Mouse (Mus musculus) heart, embryonic 13.5 days (tissue): ENCODE results near the gene Tdrd7. TPM values are rescaled to one million over a fixed set of nuclear protein-coding genes. Genes with fewer than 3 reads are reported as not detected.

ENCODE experiments used
- ATAC-seq: fragments of 200-750 bp; cut with Nextera tagmentation; 2 replicates; pipeline ENCODE4 v1.8.0; 2017; ENCODE audit warnings: moderate TSS enrichment; ENCODE audit not compliant: insufficient number of reproducible peaks, low FRiP score, low TSS enrichment; ENCODE audit errors: extremely low read depth
- H3K27ac ChIP-seq: fragments of 300-500 bp; sonication (generic); replicated peaks from 2 replicates; pipeline ENCODE4 v1.5.1; 2015; ENCODE audit warnings: moderate library complexity, mild to moderate bottlenecking, inconsistent platforms
- H3K27me3 ChIP-seq: fragments of 300-500 bp; sonication (generic); replicated peaks from 2 replicates; pipeline ENCODE4 v1.6.1; 2015; ENCODE audit warnings: mild to moderate bottlenecking, inconsistent platforms
- H3K36me3 ChIP-seq: fragments of 300-500 bp; sonication (generic); 2 replicates; pipeline ENCODE4 v1.6.1; 2015; ENCODE audit warnings: mild to moderate bottlenecking, inconsistent platforms
- H3K4me1 ChIP-seq: fragments of 300-500 bp; sonication (generic); 2 replicates; pipeline ENCODE4 v1.6.1; 2015; ENCODE audit warnings: inconsistent platforms
- H3K4me2 ChIP-seq: fragments of 300-500 bp; sonication (generic); 2 replicates; pipeline ENCODE4 v1.6.1; 2015; ENCODE audit warnings: inconsistent platforms, mild to moderate bottlenecking, moderate library complexity
- H3K4me3 ChIP-seq: fragments of 300-500 bp; sonication (generic); 2 replicates; pipeline ENCODE4 v1.5.1; 2015; ENCODE audit warnings: moderate library complexity, mild to moderate bottlenecking, inconsistent platforms
- H3K9ac ChIP-seq: fragments of 300-500 bp; sonication (generic); 2 replicates; pipeline ENCODE4 v1.6.1; 2015; ENCODE audit warnings: inconsistent platforms, mild to moderate bottlenecking, moderate library complexity
- H3K9me3 ChIP-seq: fragments of 300-500 bp; sonication (generic); 2 replicates; pipeline ENCODE4 v1.6.1; 2016; ENCODE audit warnings: inconsistent platforms
- WGBS: fragments of 180-500 bp; shearing (Covaris S2); methylation state at CpG from one replicate; pipeline ENCODE4 v1.1.7; 2015; ENCODE audit warnings: mixed read lengths; 5-methylcytosine and 5-hydroxymethylcytosine counted together
- polyA plus RNA-seq: library from polyadenylated mRNA; unstranded; fragments of >200 nt; fragmentation: Nextera tagmentation; extraction: Ambion mirVana; gene quantifications from 2 replicates; pipeline ENCODE4 v1.2.1, GENCODE M21; 2015

Tdrd7 gene
- 13.0 and 14.3 TPM in 2 replicates for polyA plus RNA-seq

DNA sequence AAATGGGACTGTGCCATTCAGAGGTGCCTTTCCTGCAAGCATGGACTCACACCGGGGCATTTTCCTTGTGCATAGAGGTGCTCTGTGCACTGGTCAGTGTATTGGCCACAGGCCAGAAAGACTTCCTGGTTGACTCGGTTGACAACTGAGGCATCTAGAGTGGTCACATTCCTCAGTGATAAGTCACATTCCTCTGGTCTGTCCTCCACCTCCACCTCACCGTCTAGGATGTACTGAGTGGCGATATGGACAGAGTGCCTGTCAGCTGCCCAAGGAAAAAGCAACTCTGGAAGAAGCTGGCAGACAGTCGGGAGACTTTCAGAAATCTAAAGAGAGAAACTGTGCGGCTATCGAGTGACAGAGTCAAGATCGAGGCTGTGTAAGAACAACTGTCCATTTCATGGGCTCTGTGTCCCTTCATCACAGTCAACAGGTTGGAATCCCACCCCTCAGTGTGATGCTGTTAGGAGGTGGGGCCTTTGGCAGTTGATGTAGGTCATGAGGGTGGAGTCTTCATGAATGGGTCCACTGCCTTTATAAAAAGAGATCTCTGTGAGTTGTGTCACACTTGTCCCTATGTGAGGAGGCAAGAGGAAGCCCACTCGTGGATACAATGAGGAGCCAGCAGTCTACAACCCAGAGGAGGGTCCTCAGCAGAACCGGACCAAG, at the start of gene Tdrd7:
Gene Tdrd7, plus strand, starts transcription at position 564 of the 669 bp plus-strand sequence.
- ATAC-seq, result peak; percentile 55
- peak within 1 kb of the TSS; percentile 69 for H3K4me2 ChIP-seq
- peak within 1 kb of the TSS; percentile 24 for H3K9ac ChIP-seq

GRCm38 (mm10) chr4:45917091-45917490, 48.0 kb upstream of the Tdrd7 start:
- Histone ChIP-seq H3K36me3 (no peaks in the 10 kb centered on the region), H3K9ac (no peak overlapping the region), H3K4me2 (no peak overlapping the region), H3K27ac (peak overlapping the region; percentile 42; the same call in 1 of the 2 replicates), H3K27me3 (no peaks in the 10 kb centered on the region), H3K9me3 (peaks cover 4% of the 10 kb centered on the region; the same call in 1 of the 2 replicates), H3K4me3 (no peak overlapping the region), H3K4me1 (no peaks in the 10 kb centered on the region)
- ATAC-seq, result no peak
- 50% methylated on average over 7 of the region's 7 CpGs for WGBS

More for the DNA sequence above, at the start of gene Tdrd7:
- H3K4me3 ChIP-seq, result peak within 1 kb of the TSS; percentile 43
- H3K4me1 ChIP-seq, result peaks cover 45% of the 10 kb centered on the region
- no peaks in the 10 kb centered on the region for H3K9me3 ChIP-seq
- H3K36me3 ChIP-seq, result no peaks in the 10 kb centered on the region
- peak within 1 kb of the TSS; percentile 67 for H3K27ac ChIP-seq
- 21% methylated on average over 10 of the region's 10 CpGs for WGBS
- no peaks in the 10 kb centered on the region for H3K27me3 ChIP-seq

DNA sequence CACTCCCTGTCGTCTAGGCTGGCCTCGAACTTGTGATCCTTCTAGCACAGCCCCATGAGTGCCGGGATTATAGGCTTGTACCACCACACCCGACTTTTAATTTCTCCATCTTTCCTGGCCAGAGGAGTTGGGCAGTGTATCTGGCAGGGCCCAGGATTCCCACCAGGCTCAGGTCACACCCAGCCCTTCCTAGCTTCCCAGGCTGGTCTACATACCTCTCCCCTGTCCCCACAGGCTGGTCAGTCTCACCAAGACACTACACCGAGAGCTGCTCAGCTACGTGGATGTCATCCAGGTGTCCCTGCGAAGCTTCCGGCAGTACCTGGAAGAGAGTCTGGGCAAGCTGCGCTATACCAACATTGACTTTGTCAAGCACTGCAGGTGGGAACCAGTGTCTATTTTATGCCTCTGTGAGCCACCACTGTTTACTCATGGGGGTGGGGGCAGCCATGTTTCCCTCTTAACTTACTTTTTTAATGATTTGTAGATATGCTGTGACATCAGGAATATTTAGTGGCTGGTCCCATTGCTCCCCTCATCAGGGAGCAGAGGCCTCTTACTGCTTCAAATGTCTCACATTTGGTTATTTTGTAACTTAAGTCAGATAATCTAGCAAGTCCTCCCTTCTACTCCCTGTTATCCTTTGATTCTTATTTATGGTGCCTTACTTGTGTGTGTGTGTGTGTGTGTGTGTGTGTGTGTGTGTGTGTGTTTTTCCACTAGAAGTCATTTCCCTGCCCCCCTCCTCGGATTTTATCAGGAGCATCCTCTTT, 43.3 kb upstream of the Tdrd7 start:
- H3K4me1 ChIP-seq, result no peaks in the 10 kb centered on the region
- H3K36me3 ChIP-seq, result no peaks in the 10 kb centered on the region
- H3K4me2 ChIP-seq, result no peak overlapping the region
- WGBS, result 74% methylated on average over 10 of the region's 10 CpGs
- no peak overlapping the region for H3K4me3 ChIP-seq
- H3K27me3 ChIP-seq, result no peaks in the 10 kb centered on the region; the same call in 1 of the 2 replicates
- no peak overlapping the region for H3K9ac ChIP-seq
- H3K9me3 ChIP-seq, result no peaks in the 10 kb centered on the region
- ATAC-seq, result no peak
- no peak overlapping the region for H3K27ac ChIP-seq

DNA sequence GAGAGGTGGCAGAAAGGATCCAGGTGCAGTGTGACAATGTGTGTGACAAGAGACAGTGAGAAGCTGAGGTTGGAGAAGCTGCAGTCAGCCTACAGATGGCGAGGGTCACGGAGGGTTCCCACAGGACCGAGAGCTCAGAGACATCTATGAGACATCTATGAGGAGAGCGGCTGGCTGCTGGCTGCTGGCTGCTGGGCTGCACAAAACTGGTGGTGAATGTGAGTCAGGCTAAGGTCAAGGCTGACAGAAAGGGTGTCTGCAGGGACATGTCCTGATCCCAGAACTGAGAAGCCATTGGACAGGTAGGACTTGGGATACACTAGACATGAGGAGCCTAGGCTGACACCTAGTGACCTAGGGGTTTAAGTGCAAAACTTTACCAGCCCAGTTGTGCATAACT, 41.1 kb upstream of the Tdrd7 start:
- no peak for ATAC-seq
- Histone ChIP-seq H3K4me2 (no peak overlapping the region), H3K27ac (no peak overlapping the region), H3K4me3 (no peak overlapping the region), H3K27me3 (peaks cover 6% of the 10 kb centered on the region; the same call in 1 of the 2 replicates), H3K4me1 (no peaks in the 10 kb centered on the region), H3K9ac (no peak overlapping the region), H3K9me3 (no peaks in the 10 kb centered on the region), H3K36me3 (no peaks in the 10 kb centered on the region)
- 75% methylated on average over 4 of the region's 4 CpGs for WGBS

DNA sequence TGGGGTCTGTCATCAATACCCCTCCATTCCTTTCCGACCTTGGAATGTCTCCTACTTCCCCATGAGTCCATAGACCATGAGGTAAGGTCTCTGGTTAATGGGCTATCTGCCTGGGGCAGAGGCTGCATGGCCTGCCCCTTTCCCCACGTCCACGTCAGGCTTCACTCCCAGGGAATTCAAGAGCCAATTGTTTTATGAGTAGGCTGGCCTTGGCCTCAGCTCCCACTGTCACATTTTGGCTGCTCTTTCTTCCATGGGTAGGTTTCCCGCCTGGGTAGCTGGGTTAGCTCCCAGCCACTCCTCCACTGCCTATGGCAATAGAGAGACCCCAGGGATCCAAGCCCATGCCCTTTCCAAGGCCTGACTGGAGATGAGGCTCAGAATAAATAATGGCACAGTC, 36.6 kb upstream of the Tdrd7 start:
- no peak overlapping the region for H3K4me3 ChIP-seq
- H3K4me1 ChIP-seq, result no peaks in the 10 kb centered on the region
- H3K9ac ChIP-seq, result no peak overlapping the region
- no peak overlapping the region for H3K27ac ChIP-seq
- no peak for ATAC-seq
- no peaks in the 10 kb centered on the region for H3K36me3 ChIP-seq
- 72% methylated on average over 4 of the region's 4 CpGs for WGBS
- no peak overlapping the region for H3K4me2 ChIP-seq
- no peaks in the 10 kb centered on the region for H3K9me3 ChIP-seq
- peaks cover 6% of the 10 kb centered on the region; the same call in 1 of the 2 replicates for H3K27me3 ChIP-seq

DNA sequence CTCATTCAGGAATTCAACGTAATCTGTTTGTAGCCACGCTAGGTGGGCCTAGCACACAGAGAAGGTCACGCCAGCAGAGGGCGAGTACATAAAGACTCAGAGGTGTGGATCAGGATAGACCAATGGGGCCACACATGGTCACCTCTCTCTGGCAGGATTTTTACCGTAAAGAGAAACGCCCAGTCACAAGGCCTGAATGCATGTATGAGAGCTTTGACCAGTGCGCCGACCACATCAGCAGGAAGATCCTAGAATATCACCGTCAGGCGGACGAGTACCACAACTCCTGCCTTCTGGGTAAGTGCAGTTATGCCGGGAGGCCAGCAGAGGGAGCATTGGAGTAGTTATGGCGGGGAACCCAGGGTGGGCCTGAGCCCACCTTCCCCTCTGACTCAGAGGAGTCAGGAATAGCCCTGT, 23.5 kb upstream of the Tdrd7 start:
- Histone ChIP-seq H3K9me3 (no peaks in the 10 kb centered on the region), H3K36me3 (no peaks in the 10 kb centered on the region), H3K4me3 (no peak overlapping the region), H3K27me3 (no peaks in the 10 kb centered on the region), H3K4me1 (0 out of 2 replicates have a peak, but pooled peaks cover 4% of the 10 kb centered on the region), H3K27ac (no peak overlapping the region), H3K4me2 (peak overlapping the region; percentile 38), H3K9ac (no peak overlapping the region)
- ATAC-seq, result no peak
- 20% methylated on average over 13 of the region's 13 CpGs for whole genome bisulfite sequencing

DNA sequence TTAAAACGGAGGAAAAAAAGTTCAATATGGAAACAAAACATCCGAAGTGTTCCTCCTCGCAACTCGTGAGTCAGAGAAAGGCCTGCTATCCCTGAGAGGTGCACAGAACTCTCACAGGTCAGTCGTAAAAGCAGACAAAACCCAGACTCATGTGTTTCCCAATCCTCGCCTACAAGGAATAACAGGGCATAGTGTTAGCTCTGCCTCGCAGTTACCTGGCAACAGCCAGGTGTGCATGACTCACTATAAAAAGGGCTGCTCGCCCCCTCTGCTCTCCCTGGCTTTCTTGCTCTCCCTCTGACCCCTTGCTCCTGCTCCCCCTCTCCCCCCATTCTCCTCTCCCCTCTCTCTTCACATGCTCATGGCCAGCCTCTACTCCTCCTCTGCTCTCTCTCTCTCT, 17.4 kb upstream of the Tdrd7 start:
- no peak for ATAC-seq
- 82% methylated on average over 8 of the region's 8 CpGs for WGBS

DNA sequence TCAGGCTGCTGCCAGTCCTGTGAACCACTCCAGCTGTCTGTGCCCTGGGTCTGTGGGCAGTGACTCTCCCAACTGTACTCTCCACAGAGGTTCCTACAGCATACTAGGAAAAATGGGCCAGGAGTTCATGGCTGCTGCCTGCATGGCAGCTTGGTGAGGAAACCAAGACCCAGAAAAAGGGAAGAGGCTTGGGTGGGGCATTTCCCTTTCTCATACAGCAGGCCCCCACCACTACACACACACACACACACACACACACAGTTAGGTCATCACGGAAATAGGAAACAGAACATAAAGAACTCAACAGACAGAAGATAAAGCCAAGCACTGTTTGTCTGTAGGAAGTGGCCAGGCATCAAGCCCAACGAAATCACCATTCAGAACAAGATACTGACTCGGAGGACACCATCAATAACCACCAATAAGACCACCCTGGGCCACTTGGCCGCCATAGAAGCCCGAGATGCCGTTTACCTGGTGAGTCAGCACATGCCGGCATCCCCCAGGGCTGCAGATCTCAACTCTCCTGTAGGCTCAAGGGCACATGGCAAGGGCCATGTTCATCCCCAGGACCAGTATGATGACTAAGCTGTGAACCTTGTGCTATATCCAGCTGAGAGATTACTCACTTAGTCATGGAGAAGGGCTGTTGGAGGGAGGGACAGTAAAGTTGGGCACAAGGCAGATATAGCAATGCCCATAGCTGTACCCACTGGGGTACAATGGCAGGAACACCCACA, 15.9 kb upstream of the Tdrd7 start:
- Histone ChIP-seq H3K4me3 (no peak overlapping the region), H3K9me3 (no peaks in the 10 kb centered on the region), H3K9ac (no peak overlapping the region), H3K27ac (no peak overlapping the region), H3K4me1 (peaks cover 16% of the 10 kb centered on the region), H3K4me2 (no peak overlapping the region), H3K27me3 (no peaks in the 10 kb centered on the region), H3K36me3 (no peaks in the 10 kb centered on the region)
- 58% methylated on average over 7 of the region's 7 CpGs for WGBS
- ATAC-seq, result no peak

More for the DNA sequence above, 17.4 kb upstream of the Tdrd7 start:
- Histone ChIP-seq H3K4me3 (no peak overlapping the region), H3K9me3 (no peaks in the 10 kb centered on the region), H3K4me1 (peaks cover 16% of the 10 kb centered on the region), H3K4me2 (no peak overlapping the region), H3K27ac (no peak overlapping the region), H3K36me3 (no peaks in the 10 kb centered on the region), H3K9ac (no peak overlapping the region), H3K27me3 (no peaks in the 10 kb centered on the region)

DNA sequence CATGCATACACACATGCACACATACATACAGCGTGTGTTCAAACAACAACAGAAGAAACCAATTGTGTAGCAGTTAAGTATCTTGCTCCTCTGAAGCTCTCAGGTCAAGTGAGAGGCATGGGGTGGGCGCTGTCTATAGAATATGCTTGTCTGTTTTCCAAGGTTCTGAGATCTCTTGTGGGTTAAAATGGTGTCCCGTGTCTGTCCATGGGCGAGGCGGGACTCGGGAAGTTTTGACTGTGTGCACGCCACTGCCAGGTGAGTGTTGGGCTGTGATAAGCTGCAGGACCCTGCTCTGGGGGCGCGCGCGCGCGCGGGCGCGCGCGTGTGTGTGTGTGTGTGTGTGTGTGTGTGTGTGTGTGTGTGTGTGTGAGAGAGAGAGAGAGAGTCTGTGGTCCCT, 13.3 kb upstream of the Tdrd7 start:
- no peak for ATAC-seq
- peaks cover 16% of the 10 kb centered on the region for H3K4me1 ChIP-seq

GRCm38 (mm10) chr4:45953025-45953919, 11.9 kb upstream of the Tdrd7 start:
- H3K36me3 ChIP-seq, result no peaks in the 10 kb centered on the region
- no peaks in the 10 kb centered on the region for H3K27me3 ChIP-seq
- H3K4me2 ChIP-seq, result no peak overlapping the region
- ATAC-seq, result no peak
- no peaks in the 10 kb centered on the region for H3K9me3 ChIP-seq
- no peak overlapping the region for H3K27ac ChIP-seq
- H3K9ac ChIP-seq, result no peak overlapping the region
- H3K4me3 ChIP-seq, result no peak overlapping the region
- peaks cover 16% of the 10 kb centered on the region for H3K4me1 ChIP-seq
- 80% methylated on average over 23 of the region's 23 CpGs for WGBS

More for the DNA sequence above, 13.3 kb upstream of the Tdrd7 start:
- Histone ChIP-seq H3K27me3 (no peaks in the 10 kb centered on the region), H3K4me3 (no peak overlapping the region), H3K27ac (no peak overlapping the region), H3K9ac (no peak overlapping the region), H3K36me3 (no peaks in the 10 kb centered on the region), H3K9me3 (no peaks in the 10 kb centered on the region), H3K4me2 (no peak overlapping the region)
- WGBS, result 90% methylated on average over 12 of the region's 18 CpGs
